Mouse (Mus musculus): ENCODE results near the gene Prkacb. TPM values are rescaled to one million over a fixed set of nuclear protein-coding genes. Genes with fewer than 3 reads are reported as not detected.

The Prkacb gene
- 19.1 and 19.7 TPM in 2 replicates for total RNA-seq (2012; rRNA removed)

DNA sequence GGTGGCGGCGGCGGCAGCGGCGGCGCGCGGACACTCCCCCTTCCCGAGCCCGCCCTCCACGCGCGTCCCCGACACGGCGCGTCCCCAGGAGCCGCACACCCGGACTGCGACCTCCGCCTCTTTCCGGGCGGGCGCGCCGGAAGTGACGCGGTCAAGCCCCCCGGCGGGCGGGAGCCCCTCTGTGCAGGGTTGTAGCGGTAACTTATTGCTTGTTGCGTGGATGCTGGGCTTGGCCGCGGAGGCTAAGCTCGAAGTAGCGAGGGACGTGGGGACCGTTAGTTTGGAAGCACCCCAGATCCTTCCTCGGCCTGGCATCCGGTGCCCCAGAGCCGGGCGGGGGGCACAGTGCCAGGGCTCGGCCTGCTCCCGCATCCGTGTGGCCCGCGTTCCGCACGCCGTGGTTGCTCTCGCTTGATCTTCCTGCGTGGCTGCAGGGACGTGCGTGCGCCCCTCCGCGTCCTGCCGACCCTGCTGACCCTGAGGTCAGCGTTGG, at the start of gene Prkacb:
Gene Prkacb, minus strand, starts transcription at position 90 of the 493 bp plus-strand sequence.
- in situ Hi-C loops (cut with MboI; ENCODE audit: low sequenced_read_pairs in 2 of 2, unreplicated experiment in 2 of 2): no loop called here
- peak within 1 kb of the TSS; percentile 96 to 98 for H3K4me3 ChIP-seq (ENCODE audit: insufficient read depth in 1 of 2, low read depth in 1 of 2, low read length in 2 of 2, poor library complexity in 1 of 2, severe bottlenecking in 1 of 2)
- TF ChIP-seq ZNF384 (IDR thresholded peaks at IDR 0.05; ENCODE audit: low read depth, low read length): no peak
- no peak for TF ChIP-seq MAFK (IDR thresholded peaks at IDR 0.05; ENCODE audit: insufficient read depth, low read depth, low read length)
- peak; percentile 78 for TF ChIP-seq HCFC1 (IDR thresholded peaks at IDR 0.05; ENCODE audit: borderline replicate concordance, insufficient read depth, low read length)

DNA sequence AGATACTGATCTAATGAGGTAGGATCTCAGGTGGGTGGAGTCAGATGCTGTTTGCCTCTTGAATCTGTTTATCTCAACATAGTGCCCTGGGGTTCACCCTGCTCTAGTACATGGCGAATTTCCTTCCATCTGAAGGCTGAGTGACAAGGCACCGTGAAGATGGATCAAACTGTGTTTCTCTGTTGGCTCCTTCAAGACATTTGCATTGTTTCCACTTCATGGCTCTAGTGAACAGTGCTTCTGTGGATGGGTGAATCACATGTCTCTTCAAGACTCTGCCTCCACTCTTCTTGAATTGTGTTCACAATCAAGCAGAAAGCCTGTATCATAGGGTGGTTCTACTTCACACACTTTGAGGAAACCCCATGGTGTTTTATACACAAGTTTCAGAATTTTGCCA, 47.5 kb upstream of the Prkacb start:
- Histone ChIP-seq H3K4me1 (ENCODE audit: control insufficient read depth in 2 of 2, insufficient read depth in 2 of 2, low read length in 2 of 2, poor library complexity in 1 of 2) (no peaks in the 10 kb centered on the region), H3K9me3 (ENCODE audit: control insufficient read depth, insufficient read depth, low read depth, low read length) (no peaks in the 10 kb centered on the region), H3K36me3 (ENCODE audit: control insufficient read depth, insufficient read depth, low read length, poor library complexity, severe bottlenecking) (no peaks in the 10 kb centered on the region), H3K27ac (ENCODE audit: insufficient read depth, low read depth, low read length, poor library complexity, severe bottlenecking) (no peak overlapping the region), H3K9ac (ENCODE audit: insufficient read depth, low read depth, low read length, poor library complexity, severe bottlenecking) (no peak overlapping the region), H3K4me3 (ENCODE audit: insufficient read depth in 1 of 2, low read depth in 1 of 2, low read length in 2 of 2, poor library complexity in 1 of 2, severe bottlenecking in 1 of 2) (no peak overlapping the region)
- DNase-seq (ENCODE audit: low read depth, low spot score): no peak
- TF ChIP-seq ZC3H11A (IDR thresholded peaks at IDR 0.05; ENCODE audit: borderline replicate concordance, low read depth, low read length) (no peak), CHD2 (IDR thresholded peaks at IDR 0.05; ENCODE audit: low read depth, low read length) (no peak), MAFK (IDR thresholded peaks at IDR 0.05; ENCODE audit: insufficient read depth, low read depth, low read length) (no peak), ZNF384 (IDR thresholded peaks at IDR 0.05; ENCODE audit: low read depth, low read length) (no peak), HCFC1 (IDR thresholded peaks at IDR 0.05; ENCODE audit: borderline replicate concordance, insufficient read depth, low read length) (no peak)
- in situ Hi-C loops (cut with MboI; ENCODE audit: low sequenced_read_pairs in 2 of 2, unreplicated experiment in 2 of 2): no loop called here

More for the DNA sequence above, at the start of gene Prkacb:
- DNase-seq (ENCODE audit: low read depth, low spot score): peak; percentile 65
- H3K27ac ChIP-seq (ENCODE audit: insufficient read depth, low read depth, low read length, poor library complexity, severe bottlenecking): peak within 1 kb of the TSS; percentile 52; the same call in 1 of the 2 replicates
- peak within 1 kb of the TSS; percentile 94 for H3K9ac ChIP-seq (ENCODE audit: insufficient read depth, low read depth, low read length, poor library complexity, severe bottlenecking)
- H3K4me1 ChIP-seq (ENCODE audit: control insufficient read depth in 2 of 2, insufficient read depth in 2 of 2, low read length in 2 of 2, poor library complexity in 1 of 2): no peaks in the 10 kb centered on the region
- no peaks in the 10 kb centered on the region; the same call in 1 of the 2 replicates for H3K36me3 ChIP-seq (ENCODE audit: control insufficient read depth, insufficient read depth, low read length, poor library complexity, severe bottlenecking)
- H3K9me3 ChIP-seq (ENCODE audit: control insufficient read depth, insufficient read depth, low read depth, low read length): no peaks in the 10 kb centered on the region

DNA sequence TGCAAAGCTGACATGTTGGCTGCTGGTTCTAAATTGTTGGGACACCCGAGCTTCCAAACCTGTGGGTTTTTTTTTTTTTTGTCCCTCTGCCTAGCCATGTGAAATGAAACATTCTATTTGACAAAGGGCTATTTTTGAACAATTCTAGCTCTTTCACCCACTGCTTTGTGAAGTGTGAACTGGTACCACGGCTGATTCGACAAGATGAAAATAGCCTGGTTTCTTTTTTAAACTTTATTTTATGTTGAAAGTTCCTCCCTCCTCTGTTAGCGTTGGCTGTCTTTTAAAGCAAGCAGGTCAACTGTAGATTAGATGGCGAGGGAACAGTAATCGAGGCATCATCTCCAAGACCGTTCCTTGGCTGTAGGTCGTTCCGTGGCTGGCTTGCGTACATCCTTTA, 44.6 kb upstream of the Prkacb start:
- TF ChIP-seq MAFK (IDR thresholded peaks at IDR 0.05; ENCODE audit: insufficient read depth, low read depth, low read length) (no peak), HCFC1 (IDR thresholded peaks at IDR 0.05; ENCODE audit: borderline replicate concordance, insufficient read depth, low read length) (no peak), ZNF384 (IDR thresholded peaks at IDR 0.05; ENCODE audit: low read depth, low read length) (no peak), CHD2 (IDR thresholded peaks at IDR 0.05; ENCODE audit: low read depth, low read length) (no peak), ZC3H11A (IDR thresholded peaks at IDR 0.05; ENCODE audit: borderline replicate concordance, low read depth, low read length) (no peak)
- no peak overlapping the region for H3K9ac ChIP-seq (ENCODE audit: insufficient read depth, low read depth, low read length, poor library complexity, severe bottlenecking)
- H3K9me3 ChIP-seq (ENCODE audit: control insufficient read depth, insufficient read depth, low read depth, low read length): no peaks in the 10 kb centered on the region
- no peak overlapping the region for H3K27ac ChIP-seq (ENCODE audit: insufficient read depth, low read depth, low read length, poor library complexity, severe bottlenecking)
- H3K4me3 ChIP-seq (ENCODE audit: insufficient read depth in 1 of 2, low read depth in 1 of 2, low read length in 2 of 2, poor library complexity in 1 of 2, severe bottlenecking in 1 of 2): no peak overlapping the region
- no peaks in the 10 kb centered on the region for H3K36me3 ChIP-seq (ENCODE audit: control insufficient read depth, insufficient read depth, low read length, poor library complexity, severe bottlenecking)
- in situ Hi-C loops (cut with MboI; ENCODE audit: low sequenced_read_pairs in 2 of 2, unreplicated experiment in 2 of 2): no loop called here
- no peak for DNase-seq (ENCODE audit: low read depth, low spot score)
- no peaks in the 10 kb centered on the region for H3K4me1 ChIP-seq (ENCODE audit: control insufficient read depth in 2 of 2, insufficient read depth in 2 of 2, low read length in 2 of 2, poor library complexity in 1 of 2)

- in situ Hi-C loops (cut with MboI; ENCODE audit: low sequenced_read_pairs in 2 of 2, unreplicated experiment in 2 of 2): no loop called here
- no peaks in the 10 kb centered on the region for H3K36me3 ChIP-seq (ENCODE audit: control insufficient read depth, insufficient read depth, low read length, poor library complexity, severe bottlenecking)
- H3K27ac ChIP-seq (ENCODE audit: insufficient read depth, low read depth, low read length, poor library complexity, severe bottlenecking): no peak overlapping the region
- no peaks in the 10 kb centered on the region for H3K4me1 ChIP-seq (ENCODE audit: control insufficient read depth in 2 of 2, insufficient read depth in 2 of 2, low read length in 2 of 2, poor library complexity in 1 of 2)
- H3K4me3 ChIP-seq (ENCODE audit: insufficient read depth in 1 of 2, low read depth in 1 of 2, low read length in 2 of 2, poor library complexity in 1 of 2, severe bottlenecking in 1 of 2): no peak overlapping the region
- no peaks in the 10 kb centered on the region for H3K9me3 ChIP-seq (ENCODE audit: control insufficient read depth, insufficient read depth, low read depth, low read length)
- TF ChIP-seq HCFC1 (IDR thresholded peaks at IDR 0.05; ENCODE audit: borderline replicate concordance, insufficient read depth, low read length) (no peak), ZC3H11A (IDR thresholded peaks at IDR 0.05; ENCODE audit: borderline replicate concordance, low read depth, low read length) (no peak), ZNF384 (IDR thresholded peaks at IDR 0.05; ENCODE audit: low read depth, low read length) (no peak), CHD2 (IDR thresholded peaks at IDR 0.05; ENCODE audit: low read depth, low read length) (no peak), MAFK (IDR thresholded peaks at IDR 0.05; ENCODE audit: insufficient read depth, low read depth, low read length) (no peak)
- no peak for DNase-seq (ENCODE audit: low read depth, low spot score)
- no peak overlapping the region for H3K9ac ChIP-seq (ENCODE audit: insufficient read depth, low read depth, low read length, poor library complexity, severe bottlenecking)
Observed at GRCm38 (mm10) chr3:146854473-146855087, 41.8 kb upstream of the Prkacb start.

Measured in ES-E14 (cell line).